Comparison of ENCODE assay signal across 24 mouse cellular contexts in the genomic region with DNA sequence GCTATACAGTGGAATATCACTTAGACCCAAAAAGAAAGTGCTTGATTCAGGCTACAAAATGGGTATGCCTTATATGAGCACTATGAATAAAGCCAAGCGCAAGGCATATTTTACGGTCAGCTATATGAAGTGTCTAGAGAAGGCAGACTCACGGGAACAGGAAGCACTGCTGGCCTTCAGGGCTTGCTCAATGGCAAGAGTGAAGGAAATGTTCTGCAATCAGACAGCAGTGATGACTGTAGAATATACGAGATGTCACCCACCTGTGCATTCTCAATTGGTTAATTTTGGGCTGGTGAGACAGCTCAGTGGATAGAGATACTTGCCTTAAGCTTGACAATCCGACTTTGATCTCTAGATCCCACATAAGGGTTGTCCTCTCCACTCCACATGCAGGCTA.
"Had no signal": no experiment of that assay in that cellular context is flagged by ENCODE, and none has a peak within 500 bp of the region (broad histone marks: within the 10 kb centered on the region; RNA-seq: fewer than 3 reads in every experiment).

No protein-coding gene starts in this region.

- H3K9ac ChIP-seq: forebrain, embryonic 15.5 days; forebrain, postnatal 0 days; heart, embryonic 12.5 days; hindbrain, embryonic 13.5 days; hindbrain, embryonic 15.5 days; limb, embryonic 13.5 days; limb, embryonic 15.5 days had no signal

- H3K4me3 ChIP-seq: forebrain, embryonic 15.5 days; heart, embryonic 10.5 days; heart, embryonic 12.5 days; hindbrain, embryonic 13.5 days; hindbrain, embryonic 15.5 days; limb, embryonic 13.5 days; limb, embryonic 15.5 days had no signal

- H3K36me3 ChIP-seq: forebrain, embryonic 15.5 days; hindbrain, embryonic 15.5 days had no signal

- DNase-seq: forebrain, postnatal 0 days; gastrocnemius, postnatal 14 days; gastrocnemius, postnatal 36 days; heart, adult 18-20 months; heart, postnatal 10 days; heart, postnatal 4 days; kidney, adult 11 months; kidney, adult 2 months; kidney, adult 9 months; kidney, postnatal 14 days; kidney, postnatal 36 days; layer of hippocampus, adult 9-11 months; layer of hippocampus, postnatal 36 days; left cerebral cortex, postnatal 4 days had no signal

- H3K27ac ChIP-seq: forebrain, embryonic 15.5 days; heart, embryonic 10.5 days; hindbrain, embryonic 13.5 days; hindbrain, embryonic 15.5 days; hindbrain, postnatal 0 days; kidney, postnatal 0 days; limb, embryonic 13.5 days; limb, embryonic 15.5 days had no signal

- H3K9me3 ChIP-seq: forebrain, embryonic 15.5 days; heart, embryonic 10.5 days; heart, embryonic 12.5 days; hindbrain, embryonic 13.5 days; hindbrain, embryonic 15.5 days; limb, embryonic 15.5 days had no signal

- H3K27me3 ChIP-seq: forebrain, embryonic 15.5 days; heart, embryonic 12.5 days; hindbrain, embryonic 13.5 days; hindbrain, embryonic 15.5 days; limb, embryonic 13.5 days; limb, embryonic 15.5 days had no signal

- H3K4me1 ChIP-seq: forebrain, embryonic 15.5 days; hindbrain, embryonic 15.5 days had no signal

- ATAC-seq: forebrain, embryonic 15.5 days; forebrain, postnatal 0 days; hindbrain, postnatal 0 days; intestine, embryonic 16.5 days had no signal

- H3K4me2 ChIP-seq: forebrain, embryonic 15.5 days; heart, embryonic 12.5 days; hindbrain, embryonic 13.5 days; hindbrain, embryonic 15.5 days; limb, embryonic 13.5 days; limb, embryonic 15.5 days had no signal
